Mouse (Mus musculus) adipose tissue, adult 10 weeks (tissue): ENCODE results near the gene Olfr53. TPM values are rescaled to one million over a fixed set of nuclear protein-coding genes. Genes with fewer than 3 reads are reported as not detected.

Source experiments
- polyA plus RNA-seq: library from polyadenylated mRNA; stranded (reverse); fragments of 350-450 nt; fragmentation: Illumina TruSeq; extraction: RNeasy Lipid Tissue Mini Kit (QIAGEN cat#74804); gene quantifications from one replicate; pipeline ENCODE4 v1.2.3, GENCODE M21; 2014; ENCODE audit warnings: low read depth, low replicate concordance

The Olfr53 gene
- not detected for polyA plus RNA-seq

GRCm38 (mm10) chr7:140646152-140646551, at the start of gene Olfr53:
Gene Olfr53 (plus strand): TSS chr7:140646452.

GRCm38 (mm10) chr7:140600969-140601368, 45.3 kb upstream of the Olfr53 start, which contains the start of gene Olfr46:
Gene Olfr46 (plus strand): TSS chr7:140601269.

DNA sequence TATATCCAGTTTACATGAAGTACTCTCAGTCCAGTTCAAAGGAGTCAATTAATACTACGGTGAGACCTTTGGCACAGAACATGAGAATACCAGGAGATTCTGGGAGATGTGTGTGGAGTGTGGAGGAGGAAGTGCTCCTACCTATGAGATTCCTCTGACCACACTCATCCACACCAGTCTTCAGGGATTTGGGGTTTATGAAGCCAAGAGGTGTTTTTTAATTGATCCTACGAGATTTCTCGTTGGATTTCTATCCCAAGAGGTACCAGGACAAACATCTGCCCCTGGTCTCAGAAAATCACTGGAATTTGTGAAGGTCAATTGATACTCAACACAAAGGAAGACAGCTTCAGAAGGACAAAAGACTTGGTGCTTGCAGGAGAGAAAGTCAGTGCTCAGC, 17.6 kb upstream of the Olfr53 start, which contains the start of gene Olfr61:
Olfr61 (plus strand) TSS at position 301 of the 400 bp plus-strand sequence.

DNA sequence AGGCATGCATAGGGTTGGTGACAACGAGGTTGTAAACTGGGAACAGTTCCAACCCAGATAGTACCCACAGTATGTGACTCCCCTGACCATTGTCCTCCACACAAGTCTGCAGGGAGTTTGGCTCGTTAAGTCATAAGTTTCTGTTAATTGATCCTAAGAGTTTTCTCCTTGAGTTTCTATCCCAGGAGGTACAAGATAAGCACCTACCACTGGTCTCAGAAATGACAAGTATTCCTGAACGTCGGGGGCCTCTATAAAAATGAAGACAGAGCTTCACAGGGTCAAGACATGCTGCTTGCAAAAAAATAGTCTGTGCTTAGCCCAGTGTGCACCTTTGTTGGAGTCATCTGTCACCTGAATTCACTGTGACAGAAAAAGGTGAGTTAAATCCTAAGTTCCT, 13.4 kb downstream of the Olfr53 start, which contains the start of gene Olfr539:
Olfr539 (plus strand) TSS at position 301 of the 400 bp plus-strand sequence.

GRCm38 (mm10) chr7:140681651-140682050, 35.4 kb downstream of the Olfr53 start, which contains the start of gene Olfr45:
Gene Olfr45 (plus strand): TSS chr7:140681951.

DNA sequence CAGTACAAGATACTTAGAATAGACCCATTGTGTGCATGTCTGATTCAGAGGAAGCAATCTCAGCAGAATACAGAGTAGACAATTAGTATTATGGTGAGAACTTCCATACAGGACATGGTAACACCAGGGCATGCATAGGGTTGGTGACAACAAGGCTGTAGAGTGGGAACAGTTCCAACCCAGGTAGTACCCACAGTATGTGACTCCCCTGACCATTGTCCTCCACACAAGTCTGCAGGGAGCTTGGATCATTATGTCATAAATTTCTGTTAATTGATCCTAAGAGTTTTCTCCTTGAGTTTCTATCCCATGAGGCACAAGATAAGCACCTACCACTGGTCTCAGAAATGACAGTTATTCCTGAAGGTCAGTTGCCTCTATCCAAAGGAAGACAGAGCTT, 50.7 kb downstream of the Olfr53 start, which contains the start of gene Olfr541:
Olfr541 (plus strand) TSS at position 301 of the 400 bp plus-strand sequence.

Other genes starting within 250 kb of the Olfr53 start
- gene Olfr531, start 243.5 kb upstream of the Olfr53 start, polyA plus RNA-seq = not detected
- not detected for gene Olfr532, start 224.8 kb upstream of the Olfr53 start, polyA plus RNA-seq
- gene Olfr533, start 183.1 kb upstream of the Olfr53 start, polyA plus RNA-seq = not detected
- not detected for gene Olfr535, start 162.2 kb upstream of the Olfr53 start, polyA plus RNA-seq
- 0.07 TPM for gene Olfr536, start 139.1 kb upstream of the Olfr53 start, polyA plus RNA-seq
- gene Olfr538, start 78.6 kb upstream of the Olfr53 start, polyA plus RNA-seq = not detected
- not detected for gene Olfr46, start 45.2 kb upstream of the Olfr53 start, polyA plus RNA-seq
- not detected for gene Olfr61, start 17.5 kb upstream of the Olfr53 start, polyA plus RNA-seq
- gene Olfr539, start 13.5 kb downstream of the Olfr53 start, polyA plus RNA-seq = not detected
- not detected for gene Olfr45, start 35.5 kb downstream of the Olfr53 start, polyA plus RNA-seq
- not detected for gene Olfr541, start 50.8 kb downstream of the Olfr53 start, polyA plus RNA-seq
- gene Cyp2e1, start 117.3 kb downstream of the Olfr53 start, polyA plus RNA-seq = 1,170 TPM
- gene Syce1, start 141.4 kb downstream of the Olfr53 start, polyA plus RNA-seq = 8.2 TPM
- gene Zfp941, start 175.7 kb downstream of the Olfr53 start, polyA plus RNA-seq = 0.36 TPM
- gene Urah, start 188.6 kb downstream of the Olfr53 start, polyA plus RNA-seq = 1.8 TPM
- gene Scgb1c1, start 199.1 kb downstream of the Olfr53 start, polyA plus RNA-seq = not detected
- gene Odf3, start 201.4 kb downstream of the Olfr53 start, polyA plus RNA-seq = 3.4 TPM
- not detected for gene Gm45785, start 209.9 kb downstream of the Olfr53 start, polyA plus RNA-seq
- gene Ric8a, start 210.5 kb downstream of the Olfr53 start, polyA plus RNA-seq = 52.4 TPM
- gene Bet1l, start 211.1 kb downstream of the Olfr53 start, polyA plus RNA-seq = 29.9 TPM
- 79.4 TPM for gene Psmd13, start 235.5 kb downstream of the Olfr53 start, polyA plus RNA-seq
- gene Sirt3, start 235.9 kb downstream of the Olfr53 start, polyA plus RNA-seq = 24.1 TPM